Mouse (Mus musculus) liver, embryonic 14.5 days (tissue): ENCODE results near the gene Pmf1. TPM values are rescaled to one million over a fixed set of nuclear protein-coding genes. Genes with fewer than 3 reads are reported as not detected.

Source experiments
- ATAC-seq: fragments of 200-750 bp; cut with Nextera tagmentation; 2 replicates; pipeline ENCODE4 v1.8.0; 2017; ENCODE audit warnings: moderate number of reproducible peaks, mild to moderate bottlenecking, moderate library complexity; ENCODE audit not compliant: insufficient read depth
- DNase-seq, 3 experiments: peaks; one replicate each; pipeline ENCODE4 v3.0.0-alpha.2; 2012 to 2013; ENCODE audit warnings: low read depth in 3 of 3, low spot score in 3 of 3
- H3K27ac ChIP-seq: fragments of 300-500 bp; sonication (generic); 2 replicates; pipeline ENCODE4 v1.5.1; 2014; ENCODE audit warnings: moderate library complexity, mild to moderate bottlenecking, control low read depth, inconsistent platforms
- H3K27me3 ChIP-seq: fragments of 300-500 bp; sonication (generic); 2 replicates; pipeline ENCODE4 v1.6.1; 2014; ENCODE audit warnings: mild to moderate bottlenecking, low read length, moderate library complexity; ENCODE audit not compliant: control insufficient read depth, insufficient read depth
- H3K36me3 ChIP-seq: fragments of 300-500 bp; sonication (generic); replicated peaks from 2 replicates; pipeline ENCODE4 v1.6.1; 2014; ENCODE audit warnings: low read depth; ENCODE audit not compliant: control insufficient read depth, insufficient read depth
- H3K4me1 ChIP-seq, 2 experiments: fragments of 200-500 bp in 1 of 2; fragments of 300-500 bp in 1 of 2; sonication (generic) in 1 of 2; replicated peaks; 2 replicates each; pipeline ENCODE4 v1.6.1; 2012 to 2014; ENCODE audit warnings: antibody characterized with exemption in 1 of 2, inconsistent platforms in 1 of 2, low read length in 1 of 2; ENCODE audit not compliant: control insufficient read depth in 2 of 2, insufficient read depth in 2 of 2
- H3K4me2 ChIP-seq: fragments of 300-500 bp; sonication (generic); 2 replicates; pipeline ENCODE4 v1.6.1; 2014; ENCODE audit warnings: low read depth, mild to moderate bottlenecking, control low read depth, moderate library complexity
- H3K4me3 ChIP-seq, 2 experiments: fragments of 200-500 bp in 1 of 2; fragments of 300-500 bp in 1 of 2; sonication (generic) in 1 of 2; 2 replicates each; pipeline ENCODE4 v1.5.1; 2012 to 2014; ENCODE audit warnings: low read depth in 2 of 2, low read length in 2 of 2, mild to moderate bottlenecking in 2 of 2, control low read depth in 1 of 2, inconsistent platforms in 1 of 2, moderate library complexity in 1 of 2; ENCODE audit not compliant: insufficient read depth in 1 of 2
- H3K9ac ChIP-seq: fragments of 300-500 bp; sonication (generic); replicated peaks from 2 replicates; pipeline ENCODE4 v1.6.1; 2014; ENCODE audit warnings: mild to moderate bottlenecking, control low read depth, moderate library complexity
- H3K9me3 ChIP-seq: fragments of 300-500 bp; sonication (generic); 2 replicates; pipeline ENCODE4 v1.6.1; 2016; ENCODE audit warnings: low read length, mixed read lengths; ENCODE audit not compliant: control insufficient read depth
- CTCF ChIP-seq: IDR thresholded peaks from 2 replicates; pipeline ENCODE4 v1.5.1; 2016; ENCODE audit warnings: antibody characterized with exemption, low read depth, control low read depth
- EP300 ChIP-seq: IDR thresholded peaks from 2 replicates; pipeline ENCODE4 v1.6.1; 2016; ENCODE audit warnings: antibody characterized with exemption, low read depth
- WGBS: fragments of 180-500 bp; shearing (Covaris S2); extraction: QIAGEN DNeasy Blood & Tissue Kit; methylation state at CpG from one replicate; pipeline ENCODE4 v1.1.7; 2014; ENCODE audit not compliant: insufficient replicate concordance; 5-methylcytosine and 5-hydroxymethylcytosine counted together
- polyA plus RNA-seq, 2 experiments: library from polyadenylated mRNA; depleted of rRNA in 1 of 2; stranded (reverse) in 1 of 2; unstranded in 1 of 2; fragments of >200 nt; fragmentation: Nextera tagmentation in 1 of 2; extraction: Ambion mirVana in 1 of 2; gene quantifications; 2 replicates each; pipeline versions ENCODE4 v1.2.1 to v1.2.3; 2012 to 2014

The Pmf1 gene
- polyA plus RNA-seq, 2 experiments: 60.6 to 73.8 TPM

DNA sequence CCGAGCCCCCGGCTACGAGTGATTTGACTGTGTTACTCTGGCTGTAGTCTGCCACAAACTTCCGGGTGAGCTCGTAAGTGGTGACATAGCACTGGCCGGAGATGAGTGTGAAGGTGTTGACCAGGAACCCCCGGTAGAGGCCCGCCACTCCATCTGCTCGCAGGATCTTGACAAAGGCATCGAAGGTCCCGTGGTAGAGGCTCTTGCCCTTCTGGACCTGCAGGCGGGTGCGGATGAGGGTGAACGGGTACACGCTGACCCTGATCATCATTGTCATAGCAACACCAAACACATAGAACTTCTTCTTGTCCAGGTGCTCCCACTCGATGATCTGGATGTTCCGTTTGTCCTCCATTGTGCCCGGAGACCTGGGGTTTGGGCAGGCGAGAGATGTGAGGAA lies 10.6 kb upstream of the Pmf1 start:
- H3K9ac ChIP-seq: no peak overlapping the region
- DNase-seq (no peak), ATAC-seq (no peak)
- H3K36me3 ChIP-seq: peaks cover 18% of the 10 kb centered on the region
- 82% methylated on average over 19 of the region's 19 CpGs for WGBS
- no peak overlapping the region for H3K4me2 ChIP-seq
- no peak for TF ChIP-seq EP300
- H3K27me3 ChIP-seq: no peaks in the 10 kb centered on the region
- H3K9me3 ChIP-seq: no peaks in the 10 kb centered on the region
- H3K4me3 ChIP-seq: no peak overlapping the region
- no peak overlapping the region for H3K27ac ChIP-seq
- H3K4me1 ChIP-seq: peaks cover 27 to 33% of the 10 kb centered on the region in 2 experiments

DNA sequence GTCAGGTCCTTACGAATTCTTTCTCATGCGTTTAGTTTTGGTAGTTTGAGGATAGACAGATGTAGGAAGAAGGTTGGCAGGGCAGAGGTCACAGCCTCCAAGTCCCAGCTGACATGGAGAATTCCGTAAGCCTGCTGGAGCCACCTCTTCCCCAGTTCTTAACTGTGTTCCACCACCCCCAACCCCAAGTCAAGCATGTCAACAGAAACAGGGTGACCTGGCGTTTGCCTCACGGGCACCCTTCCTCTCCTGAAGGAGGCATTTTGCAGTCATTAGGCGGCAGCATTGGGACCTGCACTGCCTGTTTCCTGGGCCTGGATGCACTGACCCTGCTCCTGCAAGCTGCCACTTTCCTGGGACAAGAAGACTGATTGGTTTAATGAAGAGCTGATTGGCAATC lies 7.9 kb upstream of the Pmf1 start:
- DNase-seq: no peak
- H3K36me3 ChIP-seq: peaks cover 29% of the 10 kb centered on the region
- no peak overlapping the region for H3K4me2 ChIP-seq
- no peak overlapping the region for H3K27ac ChIP-seq
- peaks cover 21 to 28% of the 10 kb centered on the region in 2 experiments for H3K4me1 ChIP-seq
- 79% methylated on average over 6 of the region's 6 CpGs for whole genome bisulfite sequencing
- TF ChIP-seq EP300 (no peak), CTCF (no peak)
- H3K4me3 ChIP-seq: no peak overlapping the region
- no peak overlapping the region for H3K9ac ChIP-seq
- no peaks in the 10 kb centered on the region for H3K27me3 ChIP-seq
- no peak for ATAC-seq
- H3K9me3 ChIP-seq: no peaks in the 10 kb centered on the region

DNA sequence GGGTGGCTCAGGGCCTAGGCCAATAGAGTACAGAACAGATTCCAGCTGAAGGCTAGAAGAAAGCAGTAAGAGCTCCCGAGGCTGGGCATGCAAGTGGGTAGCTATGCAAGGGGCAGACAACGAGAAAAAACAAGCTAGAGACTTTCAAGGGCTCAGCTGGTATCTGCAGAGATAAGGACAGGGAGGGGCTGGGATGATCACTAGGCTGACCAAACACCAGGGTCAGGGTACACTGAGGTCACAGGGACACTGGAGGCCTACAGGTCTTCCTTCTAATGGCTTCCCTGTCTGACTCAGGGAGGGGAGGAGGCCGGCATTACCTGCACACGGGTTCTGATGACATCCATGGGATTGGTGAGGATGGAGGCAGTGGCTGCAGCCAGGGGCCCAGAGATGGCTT lies 5.5 kb upstream of the Pmf1 start:
- DNase-seq (no peak), ATAC-seq (no peak)
- WGBS: 60% methylated on average over 4 of the region's 4 CpGs
- Histone ChIP-seq H3K27ac (peak overlapping the region; percentile 12), H3K4me1 (peaks cover 24 to 33% of the 10 kb centered on the region in 2 experiments), H3K4me2 (no peak overlapping the region), H3K36me3 (peaks cover 30% of the 10 kb centered on the region), H3K27me3 (no peaks in the 10 kb centered on the region), H3K9me3 (no peaks in the 10 kb centered on the region), H3K4me3 (no peak overlapping the region), H3K9ac (0 out of 2 replicates have a peak overlapping the region, but pooled peaks have one; percentile 31)
- TF ChIP-seq EP300 (no peak), CTCF (no peak)

DNA sequence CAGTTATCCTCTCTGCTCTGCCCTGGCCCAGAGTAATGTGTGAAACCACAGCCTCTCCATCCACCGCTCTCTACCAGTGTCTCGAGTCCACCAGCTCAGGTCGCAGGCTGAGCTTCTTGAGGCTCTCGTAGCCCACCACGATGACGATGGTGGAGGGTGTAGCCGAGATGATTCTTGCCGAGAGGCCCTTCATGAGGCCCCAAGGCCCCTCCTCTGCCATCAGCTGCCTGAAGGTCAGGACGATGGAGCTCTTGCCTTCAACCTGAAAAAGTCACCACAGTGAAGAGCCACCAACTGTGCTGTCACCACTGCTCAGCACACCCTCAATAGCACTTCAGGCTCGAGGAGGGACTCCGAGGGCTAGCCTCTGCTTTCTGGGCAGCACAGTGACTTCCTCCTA lies 2.5 kb upstream of the Pmf1 start:
- 78% methylated on average over 11 of the region's 11 CpGs for WGBS
- Histone ChIP-seq H3K4me1 (peaks cover 27 to 43% of the 10 kb centered on the region in 2 experiments), H3K27ac (peak overlapping the region; percentile 6; the same call in 1 of the 2 replicates), H3K9ac (no peak overlapping the region), H3K36me3 (peaks cover 19% of the 10 kb centered on the region), H3K27me3 (no peaks in the 10 kb centered on the region), H3K4me3 (no peak overlapping the region), H3K9me3 (no peaks in the 10 kb centered on the region), H3K4me2 (no peak overlapping the region)
- no peak for DNase-seq
- no peak for ATAC-seq
- TF ChIP-seq CTCF: no peak
- TF ChIP-seq EP300: no peak

DNA sequence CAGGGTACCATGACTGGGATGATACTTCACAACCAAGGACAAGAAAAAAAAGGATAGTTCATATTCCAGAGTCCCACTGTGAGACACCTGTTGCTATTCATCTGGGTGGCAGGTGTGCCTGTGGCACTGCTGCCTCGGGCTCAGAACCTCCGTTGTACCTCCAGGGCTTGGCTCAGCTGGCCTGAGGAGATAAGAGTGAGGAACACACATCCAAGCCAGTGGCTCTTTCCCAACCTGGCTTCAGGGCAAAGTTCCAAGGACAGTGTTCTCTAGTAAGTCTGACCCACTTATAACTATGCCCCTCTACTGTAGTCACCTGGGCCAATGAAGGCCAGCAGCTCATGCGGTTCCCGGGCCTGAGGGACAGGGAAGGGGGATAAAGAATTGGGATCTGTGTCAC lies 1.6 kb upstream of the Pmf1 start:
- Histone ChIP-seq H3K36me3 (peaks cover 16% of the 10 kb centered on the region), H3K27me3 (no peaks in the 10 kb centered on the region), H3K4me3 (no peak overlapping the region), H3K4me2 (peak overlapping the region; percentile 93), H3K27ac (peak overlapping the region; percentile 87), H3K9ac (peak overlapping the region; percentile 40), H3K4me1 (peaks cover 27 to 48% of the 10 kb centered on the region in 2 experiments), H3K9me3 (no peaks in the 10 kb centered on the region)
- ATAC-seq: peak; percentile 40
- TF ChIP-seq CTCF (no peak), EP300 (peak; percentile 48; the same call in 1 of the 2 replicates)
- DNase-seq: peak; percentile 58 to 65 (median 63)
- WGBS: 43% methylated on average over 4 of the region's 4 CpGs
